Mouse (Mus musculus): ENCODE measurements around the gene Itga6. TPM values are rescaled to one million over a fixed set of nuclear protein-coding genes. Genes with fewer than 3 reads are reported as not detected.

Itga6 gene
- polyA plus RNA-seq (2015; fragmentation: Nextera tagmentation; extraction: Ambion mirVana) = 21.1 and 25.5 TPM in 2 replicates

DNA sequence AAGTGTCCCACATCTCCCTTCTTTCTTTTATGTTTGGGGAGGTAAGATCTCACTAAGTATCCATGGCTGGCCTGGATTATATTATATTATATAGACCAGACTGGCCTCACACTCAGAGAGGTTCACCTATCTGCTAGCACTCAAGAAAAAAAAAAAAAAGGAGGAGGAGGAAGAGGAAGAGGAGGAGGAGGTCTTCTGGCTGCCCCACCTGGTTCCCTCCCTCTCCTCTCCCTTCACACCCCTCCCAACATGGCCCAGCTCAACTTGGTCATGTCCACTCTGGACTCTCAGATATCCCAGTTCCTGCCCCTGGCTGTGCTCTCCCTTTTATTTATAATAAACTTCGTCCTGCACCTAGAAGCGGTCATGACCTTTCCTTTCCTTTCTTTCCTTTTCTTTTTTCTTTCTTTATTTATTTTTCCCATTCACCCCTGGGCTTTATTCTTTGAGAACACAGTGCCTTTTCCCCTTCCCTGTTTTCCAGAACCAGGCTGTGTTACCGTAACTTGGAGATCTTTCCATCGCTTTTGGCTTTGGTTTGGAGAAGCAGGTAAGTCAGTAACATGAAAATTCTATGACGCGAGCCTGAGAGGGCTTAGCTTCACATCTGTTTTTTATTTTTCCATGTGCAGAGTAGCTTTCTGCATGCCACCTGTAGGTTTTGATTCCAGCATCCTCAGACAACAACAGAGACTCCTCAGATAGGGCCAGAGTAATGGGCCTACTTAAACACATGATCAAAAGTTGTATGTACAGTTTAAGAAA is at the start of gene Itga6:
Itga6 (plus strand) TSS at position 7 of the 765 bp plus-strand sequence.
- Histone ChIP-seq H3K9ac (ENCODE audit: low read depth, low read length) (no peak within 1 kb of the TSS), H3K27me3 (replicated peaks; ENCODE audit: control insufficient read depth, insufficient read depth, low read length) (no peaks in the 10 kb centered on the region), H3K4me2 (ENCODE audit: low read length) (no peak within 1 kb of the TSS), H3K27ac (ENCODE audit: low read depth, low read length) (0 out of 2 replicates have a peak within 1 kb of the TSS, but pooled peaks have one; percentile 23), H3K4me1 (ENCODE audit: control insufficient read depth, insufficient read depth, low read depth, low read length) (peaks cover 18% of the 10 kb centered on the region), H3K9me3 (ENCODE audit: control insufficient read depth, low read length) (no peaks in the 10 kb centered on the region), H3K36me3 (ENCODE audit: control insufficient read depth, insufficient read depth, low read length) (no peaks in the 10 kb centered on the region), H3K4me3 (ENCODE audit: low read length) (no peak within 1 kb of the TSS)
- 67% methylated on average over 6 of the region's 6 CpGs for WGBS
- ATAC-seq = no peak

DNA sequence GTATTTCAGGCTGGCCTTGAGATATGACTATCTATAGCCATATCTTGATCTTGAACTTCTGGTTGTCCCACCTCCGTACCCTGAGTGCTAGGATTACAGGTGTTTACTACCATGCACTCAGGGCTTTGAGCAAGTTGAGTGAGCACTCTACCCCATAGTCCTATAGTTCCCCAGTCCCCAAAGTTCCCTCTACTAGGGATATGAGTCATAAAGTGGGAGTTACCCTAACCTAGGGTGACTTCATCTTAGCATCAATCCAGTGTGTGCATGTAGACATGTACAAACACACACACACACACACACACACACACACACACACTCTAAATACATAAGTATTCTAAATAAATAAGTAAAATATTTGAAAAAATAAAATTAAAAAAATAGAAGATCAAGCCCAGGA is 48.6 kb upstream of the Itga6 start:
- H3K4me2 ChIP-seq (ENCODE audit: low read length) = no peak overlapping the region
- peaks cover 4% of the 10 kb centered on the region; the same call in 1 of the 2 replicates for H3K4me1 ChIP-seq (ENCODE audit: control insufficient read depth, insufficient read depth, low read depth, low read length)
- no peak overlapping the region for H3K9ac ChIP-seq (ENCODE audit: low read depth, low read length)
- H3K9me3 ChIP-seq (ENCODE audit: control insufficient read depth, low read length) = no peaks in the 10 kb centered on the region
- ATAC-seq = no peak
- no peak overlapping the region for H3K27ac ChIP-seq (ENCODE audit: low read depth, low read length)
- no peak overlapping the region for H3K4me3 ChIP-seq (ENCODE audit: low read length)
- no peaks in the 10 kb centered on the region for H3K27me3 ChIP-seq (replicated peaks; ENCODE audit: control insufficient read depth, insufficient read depth, low read length)
- WGBS = 100% methylated on average over 1 of the region's 1 CpGs
- no peaks in the 10 kb centered on the region for H3K36me3 ChIP-seq (ENCODE audit: control insufficient read depth, insufficient read depth, low read length)

DNA sequence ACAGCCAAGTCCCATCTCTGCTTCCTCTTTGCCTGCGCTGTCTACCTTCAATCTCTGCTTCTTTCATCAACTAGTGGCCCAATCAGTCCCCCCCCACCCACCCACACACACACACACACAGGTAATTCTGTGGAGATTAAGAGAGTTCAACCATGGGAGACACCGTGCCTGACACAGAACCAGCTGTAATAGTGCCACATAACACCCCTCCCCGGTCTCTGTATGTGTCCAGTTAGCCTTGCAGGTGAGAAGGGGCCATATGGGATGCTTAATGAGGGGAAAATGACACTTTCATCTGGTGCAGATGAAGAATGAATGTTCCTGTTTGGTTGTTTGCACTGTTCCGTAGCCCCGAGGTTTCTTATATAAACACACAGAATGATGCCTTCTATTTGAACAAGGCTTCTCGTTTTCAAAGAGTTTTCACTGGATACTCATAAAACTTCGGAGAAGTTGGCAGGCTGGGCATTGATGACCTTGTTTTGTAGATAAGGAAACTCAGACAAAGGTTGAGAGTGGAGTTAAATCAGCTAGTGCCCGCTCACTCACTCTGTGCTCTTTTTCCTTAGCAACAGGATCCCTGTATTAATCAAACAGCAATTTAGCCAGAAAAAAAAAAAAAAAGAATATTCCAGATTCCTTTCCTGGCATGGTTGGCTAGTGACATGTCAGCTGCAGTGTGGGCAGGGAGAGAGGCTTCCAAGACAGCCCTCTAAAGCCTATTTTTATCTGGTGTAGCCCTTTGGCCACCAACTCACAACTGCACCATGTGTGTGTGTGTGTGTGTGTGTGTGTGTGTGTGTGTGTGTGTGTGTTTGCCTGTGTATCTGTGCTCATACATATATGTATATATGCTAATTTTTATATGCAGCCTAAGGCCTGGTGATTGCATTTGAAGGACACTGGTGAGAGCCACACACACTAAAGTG is 47.7 kb upstream of the Itga6 start:
- Histone ChIP-seq H3K4me3 (ENCODE audit: low read length) (no peak overlapping the region), H3K9me3 (ENCODE audit: control insufficient read depth, low read length) (no peaks in the 10 kb centered on the region), H3K4me1 (ENCODE audit: control insufficient read depth, insufficient read depth, low read depth, low read length) (peaks cover 4% of the 10 kb centered on the region; the same call in 1 of the 2 replicates), H3K27ac (ENCODE audit: low read depth, low read length) (no peak overlapping the region), H3K36me3 (ENCODE audit: control insufficient read depth, insufficient read depth, low read length) (no peaks in the 10 kb centered on the region), H3K27me3 (replicated peaks; ENCODE audit: control insufficient read depth, insufficient read depth, low read length) (no peaks in the 10 kb centered on the region), H3K4me2 (ENCODE audit: low read length) (no peak overlapping the region), H3K9ac (ENCODE audit: low read depth, low read length) (no peak overlapping the region)
- no peak for ATAC-seq
- 74% methylated on average over 8 of the region's 8 CpGs for WGBS

DNA sequence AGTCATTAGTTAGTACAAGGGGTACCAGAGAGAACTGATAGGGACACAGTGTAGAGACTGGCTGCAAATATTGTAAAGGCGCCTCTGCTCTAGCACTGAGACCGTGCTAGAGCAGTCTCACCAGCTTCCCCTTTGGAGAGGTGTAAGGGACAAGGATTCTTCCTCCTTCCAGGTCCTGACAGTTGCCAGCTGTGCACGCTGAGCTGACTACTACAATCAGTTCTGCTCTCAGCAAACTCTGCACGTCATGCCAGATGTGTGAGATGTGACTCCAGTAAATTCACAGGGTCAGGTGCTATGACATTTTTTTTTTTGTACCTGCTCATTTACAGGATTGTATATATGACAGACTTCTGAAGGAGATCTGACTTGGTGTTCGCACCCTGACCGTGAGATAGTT is 47.0 kb upstream of the Itga6 start:
- ATAC-seq = 0 out of 2 replicates have a peak, but pooled peaks have one; percentile 17
- 77% methylated on average over 6 of the region's 6 CpGs for WGBS

DNA sequence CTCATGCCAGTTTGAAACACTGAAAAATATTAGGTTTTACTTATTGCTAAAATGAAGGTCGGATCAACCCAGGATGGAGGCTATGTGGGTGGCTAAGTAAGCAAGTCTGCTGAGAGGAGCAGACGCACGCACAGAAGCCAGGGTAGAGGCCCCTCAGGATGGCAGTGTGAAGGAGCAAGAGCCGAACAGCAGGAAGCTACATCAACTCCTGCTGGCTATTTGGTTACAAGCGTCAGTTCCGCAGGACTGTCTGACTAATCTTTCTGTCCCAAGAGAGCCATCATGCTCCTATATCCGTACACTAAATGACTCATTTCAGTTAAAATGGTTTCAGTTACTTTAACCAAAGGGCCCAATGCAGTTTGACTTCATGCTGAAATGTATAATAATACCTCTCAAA is 46.5 kb upstream of the Itga6 start:
- Histone ChIP-seq H3K27me3 (replicated peaks; ENCODE audit: control insufficient read depth, insufficient read depth, low read length) (no peaks in the 10 kb centered on the region), H3K4me2 (ENCODE audit: low read length) (no peak overlapping the region), H3K4me3 (ENCODE audit: low read length) (no peak overlapping the region), H3K36me3 (ENCODE audit: control insufficient read depth, insufficient read depth, low read length) (no peaks in the 10 kb centered on the region), H3K9ac (ENCODE audit: low read depth, low read length) (no peak overlapping the region), H3K9me3 (ENCODE audit: control insufficient read depth, low read length) (no peaks in the 10 kb centered on the region), H3K4me1 (ENCODE audit: control insufficient read depth, insufficient read depth, low read depth, low read length) (peaks cover 4% of the 10 kb centered on the region; the same call in 1 of the 2 replicates), H3K27ac (ENCODE audit: low read depth, low read length) (no peak overlapping the region)
- no peak for ATAC-seq
- 21% methylated on average over 7 of the region's 7 CpGs for WGBS

More for the DNA sequence above, 47.0 kb upstream of the Itga6 start:
- Histone ChIP-seq H3K9me3 (ENCODE audit: control insufficient read depth, low read length) (no peaks in the 10 kb centered on the region), H3K36me3 (ENCODE audit: control insufficient read depth, insufficient read depth, low read length) (no peaks in the 10 kb centered on the region), H3K9ac (ENCODE audit: low read depth, low read length) (no peak overlapping the region), H3K4me3 (ENCODE audit: low read length) (no peak overlapping the region), H3K27me3 (replicated peaks; ENCODE audit: control insufficient read depth, insufficient read depth, low read length) (no peaks in the 10 kb centered on the region), H3K4me1 (ENCODE audit: control insufficient read depth, insufficient read depth, low read depth, low read length) (peaks cover 4% of the 10 kb centered on the region; the same call in 1 of the 2 replicates), H3K4me2 (ENCODE audit: low read length) (no peak overlapping the region), H3K27ac (ENCODE audit: low read depth, low read length) (no peak overlapping the region)

DNA sequence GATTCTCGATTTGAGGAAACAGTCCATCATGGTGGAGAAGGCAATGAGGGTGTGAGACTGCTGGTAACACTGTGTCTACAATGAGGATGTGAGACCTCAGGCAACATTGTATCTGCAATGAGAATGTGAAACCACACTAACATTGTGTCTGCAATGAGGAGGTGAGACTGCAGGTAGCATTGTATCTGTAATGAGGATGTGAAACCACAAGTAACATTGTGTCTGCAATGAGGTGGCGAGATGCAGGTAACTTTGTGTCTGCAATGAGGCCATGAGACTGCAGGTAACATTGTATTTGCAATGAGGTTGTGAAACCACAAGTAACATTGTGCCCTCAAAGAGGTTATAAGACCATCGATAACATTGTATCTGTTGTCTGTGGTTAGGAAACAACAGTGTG is 44.1 kb upstream of the Itga6 start:
- peaks cover 4% of the 10 kb centered on the region; the same call in 1 of the 2 replicates for H3K4me1 ChIP-seq (ENCODE audit: control insufficient read depth, insufficient read depth, low read depth, low read length)
- ATAC-seq = no peak
- WGBS = 98% methylated on average over 3 of the region's 3 CpGs

DNA sequence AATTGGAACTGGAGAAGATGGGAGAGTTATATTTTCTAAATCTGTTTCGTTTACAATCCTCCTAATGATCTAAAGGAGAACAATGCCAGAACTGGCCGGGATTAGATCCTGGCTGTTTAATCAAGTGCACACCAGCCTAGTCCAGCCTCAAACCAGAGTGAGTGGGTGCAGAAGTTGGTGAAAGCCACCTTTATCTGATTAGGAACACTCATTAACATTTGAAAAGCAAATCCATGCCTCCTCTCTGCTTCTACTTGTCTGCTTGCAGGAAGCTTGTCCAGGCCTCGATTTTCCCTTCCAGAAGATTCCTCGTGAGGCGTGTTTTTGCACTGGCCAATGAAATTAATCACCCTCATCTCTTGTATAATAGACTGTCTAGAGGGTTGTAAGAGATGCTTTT is 41.1 kb upstream of the Itga6 start:
- WGBS = 59% methylated on average over 5 of the region's 5 CpGs
- H3K9ac ChIP-seq (ENCODE audit: low read depth, low read length) = no peak overlapping the region
- no peak overlapping the region for H3K27ac ChIP-seq (ENCODE audit: low read depth, low read length)
- H3K4me1 ChIP-seq (ENCODE audit: control insufficient read depth, insufficient read depth, low read depth, low read length) = no peaks in the 10 kb centered on the region
- no peak overlapping the region for H3K4me3 ChIP-seq (ENCODE audit: low read length)
- no peak for ATAC-seq
- H3K4me2 ChIP-seq (ENCODE audit: low read length) = no peak overlapping the region
- no peaks in the 10 kb centered on the region for H3K27me3 ChIP-seq (replicated peaks; ENCODE audit: control insufficient read depth, insufficient read depth, low read length)
- no peaks in the 10 kb centered on the region for H3K9me3 ChIP-seq (ENCODE audit: control insufficient read depth, low read length)
- H3K36me3 ChIP-seq (ENCODE audit: control insufficient read depth, insufficient read depth, low read length) = no peaks in the 10 kb centered on the region

More for the DNA sequence above, 44.1 kb upstream of the Itga6 start:
- no peaks in the 10 kb centered on the region for H3K27me3 ChIP-seq (replicated peaks; ENCODE audit: control insufficient read depth, insufficient read depth, low read length)
- H3K36me3 ChIP-seq (ENCODE audit: control insufficient read depth, insufficient read depth, low read length) = no peaks in the 10 kb centered on the region
- no peaks in the 10 kb centered on the region for H3K9me3 ChIP-seq (ENCODE audit: control insufficient read depth, low read length)
- H3K4me2 ChIP-seq (ENCODE audit: low read length) = no peak overlapping the region
- no peak overlapping the region for H3K4me3 ChIP-seq (ENCODE audit: low read length)
- no peak overlapping the region for H3K9ac ChIP-seq (ENCODE audit: low read depth, low read length)
- no peak overlapping the region for H3K27ac ChIP-seq (ENCODE audit: low read depth, low read length)

DNA sequence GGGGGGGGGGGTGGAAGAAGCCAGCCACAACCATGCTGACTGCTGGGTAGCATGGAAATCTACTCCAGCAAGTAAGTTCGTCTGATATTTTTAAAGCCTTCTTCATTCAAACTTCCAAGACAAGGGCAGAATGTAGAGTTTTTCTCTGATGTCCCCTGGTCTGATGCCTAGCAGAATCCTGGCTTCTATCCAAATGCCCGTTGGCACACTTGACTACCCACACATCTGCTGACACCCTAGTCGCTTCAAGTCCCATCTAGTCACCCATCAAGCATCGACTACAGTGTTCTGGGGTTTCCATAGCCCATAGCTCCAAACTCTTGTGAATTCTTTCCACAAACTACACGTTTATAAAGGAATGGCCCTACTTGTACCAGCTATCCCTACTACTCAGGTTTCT is 36.5 kb upstream of the Itga6 start:
- WGBS = 51% methylated on average over 5 of the region's 5 CpGs
- no peaks in the 10 kb centered on the region for H3K9me3 ChIP-seq (ENCODE audit: control insufficient read depth, low read length)
- no peak overlapping the region for H3K4me3 ChIP-seq (ENCODE audit: low read length)
- H3K27me3 ChIP-seq (replicated peaks; ENCODE audit: control insufficient read depth, insufficient read depth, low read length) = no peaks in the 10 kb centered on the region
- H3K9ac ChIP-seq (ENCODE audit: low read depth, low read length) = no peak overlapping the region
- ATAC-seq = no peak
- H3K4me2 ChIP-seq (ENCODE audit: low read length) = no peak overlapping the region
- H3K36me3 ChIP-seq (ENCODE audit: control insufficient read depth, insufficient read depth, low read length) = no peaks in the 10 kb centered on the region
- H3K4me1 ChIP-seq (ENCODE audit: control insufficient read depth, insufficient read depth, low read depth, low read length) = no peaks in the 10 kb centered on the region
- no peak overlapping the region for H3K27ac ChIP-seq (ENCODE audit: low read depth, low read length)

DNA sequence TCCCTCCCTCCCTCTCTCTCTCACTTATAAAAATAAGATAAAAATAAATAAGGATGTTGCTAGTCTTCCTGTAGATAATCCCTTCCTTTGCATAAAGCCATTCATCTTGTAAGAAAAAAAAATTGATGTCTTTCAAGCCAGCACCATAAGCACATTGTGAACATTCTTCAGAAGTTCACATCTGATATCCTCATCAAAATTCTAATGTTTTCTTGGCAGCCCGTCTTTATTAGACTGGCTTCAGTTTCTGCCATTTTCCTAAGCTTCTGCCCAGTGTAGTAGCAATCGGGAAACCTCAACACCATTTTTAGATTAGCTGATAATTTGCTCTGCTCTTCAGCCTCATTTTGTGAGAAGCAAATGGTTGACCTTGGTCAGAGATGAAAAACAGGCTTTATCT is 33.8 kb upstream of the Itga6 start:
- no peak for ATAC-seq
- Histone ChIP-seq H3K4me3 (ENCODE audit: low read length) (no peak overlapping the region), H3K9ac (ENCODE audit: low read depth, low read length) (no peak overlapping the region), H3K36me3 (ENCODE audit: control insufficient read depth, insufficient read depth, low read length) (no peaks in the 10 kb centered on the region), H3K27ac (ENCODE audit: low read depth, low read length) (no peak overlapping the region), H3K27me3 (replicated peaks; ENCODE audit: control insufficient read depth, insufficient read depth, low read length) (no peaks in the 10 kb centered on the region), H3K4me1 (ENCODE audit: control insufficient read depth, insufficient read depth, low read depth, low read length) (no peaks in the 10 kb centered on the region), H3K4me2 (ENCODE audit: low read length) (no peak overlapping the region), H3K9me3 (ENCODE audit: control insufficient read depth, low read length) (no peaks in the 10 kb centered on the region; the same call in 1 of the 2 replicates)
- 83% methylated on average over 2 of the region's 2 CpGs for WGBS

Measured in hindbrain, embryonic 16.5 days (tissue).